Mouse (Mus musculus) MEL (cell line): ENCODE measurements around the gene Jag2. TPM values are rescaled to one million over a fixed set of nuclear protein-coding genes. Genes with fewer than 3 reads are reported as not detected.

ENCODE experiments used
- DNase-seq: peaks from one replicate; pipeline ENCODE4 v3.0.0; 2011; ENCODE audit warnings: low read depth, low spot score
- H3K27ac ChIP-seq: 2 replicates; pipeline ENCODE4 v1.5.1; 2012; ENCODE audit warnings: low read depth, mild to moderate bottlenecking, control low read depth, low read length, moderate library complexity; ENCODE audit not compliant: control insufficient read depth
- H3K27me3 ChIP-seq, 2 experiments: fragments of 150-350 bp in 1 of 2; sonication (generic) in 1 of 2; 2 replicates each; pipeline ENCODE4 v1.6.1; 2012; ENCODE audit warnings: low read length in 2 of 2, mild to moderate bottlenecking in 2 of 2, improper control_type of control experiment in 1 of 2, moderate library complexity in 1 of 2; ENCODE audit not compliant: insufficient read depth in 2 of 2, control insufficient read depth in 1 of 2
- H3K36me3 ChIP-seq, 2 experiments: 2 replicates each; pipeline ENCODE4 v1.6.1; 2012 to 2014; ENCODE audit warnings: low read length in 2 of 2, improper control_type of control experiment in 1 of 2, inconsistent platforms in 1 of 2, mild to moderate bottlenecking in 1 of 2; ENCODE audit not compliant: insufficient read depth in 2 of 2, control insufficient read depth in 1 of 2
- H3K4me1 ChIP-seq, 2 experiments: fragments of 150-350 bp in 1 of 2; sonication (generic) in 1 of 2; 2 replicates each; pipeline ENCODE4 v1.6.1; 2012; ENCODE audit warnings: low read length in 2 of 2, improper control_type of control experiment in 1 of 2, mild to moderate bottlenecking in 1 of 2; ENCODE audit not compliant: insufficient read depth in 2 of 2, control insufficient read depth in 1 of 2
- H3K4me3 ChIP-seq, 2 experiments: fragments of 150-350 bp in 1 of 2; sonication (generic) in 1 of 2; 2 replicates each; pipeline ENCODE4 v1.5.1; 2012; ENCODE audit warnings: low read depth in 2 of 2, low read length in 2 of 2, mild to moderate bottlenecking in 2 of 2, moderate library complexity in 2 of 2, control low read depth in 1 of 2, improper control_type of control experiment in 1 of 2; ENCODE audit not compliant: control insufficient read depth in 1 of 2, insufficient read depth in 1 of 2
- H3K79me2 ChIP-seq: 2 replicates; pipeline ENCODE4 v1.6.1; 2012; ENCODE audit warnings: mild to moderate bottlenecking, low read length, moderate library complexity; ENCODE audit not compliant: control insufficient read depth, poor library complexity, insufficient read depth
- H3K9ac ChIP-seq: 2 replicates; pipeline ENCODE4 v1.6.1; 2012; ENCODE audit warnings: low read depth, mild to moderate bottlenecking, control low read depth, low read length, moderate library complexity; ENCODE audit not compliant: control insufficient read depth, poor library complexity, severe bottlenecking
- H3K9me3 ChIP-seq: fragments of 150-350 bp; sonication (generic); replicated peaks from 2 replicates; pipeline ENCODE4 v1.6.1; 2012; ENCODE audit warnings: mild to moderate bottlenecking, low read length, improper control_type of control experiment, moderate library complexity; ENCODE audit not compliant: insufficient read depth
- CHD2 ChIP-seq: IDR thresholded peaks from 2 replicates; pipeline ENCODE4 v1.6.1; 2011; ENCODE audit warnings: low read length, improper control_type of control experiment
- CTCF ChIP-seq, 3 experiments: IDR thresholded peaks in 2 of 3; conservative IDR thresholded peaks in 1 of 3; 2 replicates each; pipeline ENCODE4 v1.5.1; 2011 to 2012; ENCODE audit warnings: low read length in 3 of 3, low read depth in 2 of 3, mild to moderate bottlenecking in 2 of 3, improper control_type of control experiment in 1 of 3, inconsistent platforms in 1 of 3, mixed read lengths in 1 of 3, moderate library complexity in 1 of 3; ENCODE audit not compliant: control insufficient read depth in 1 of 3, insufficient read depth in 1 of 3, poor library complexity in 1 of 3, severe bottlenecking in 1 of 3
- ELF1 ChIP-seq: IDR thresholded peaks from 2 replicates; pipeline ENCODE4 v1.6.1; 2014; ENCODE audit warnings: low read depth, mild to moderate bottlenecking, inconsistent platforms, low read length, improper control_type of control experiment, moderate library complexity
- EP300 ChIP-seq, 2 experiments: IDR thresholded peaks; 2 replicates each; pipeline ENCODE4 v1.6.1; 2011; ENCODE audit warnings: improper control_type of control experiment in 2 of 2, low read length in 2 of 2, low read depth in 1 of 2, mild to moderate bottlenecking in 1 of 2
- JUND ChIP-seq: IDR thresholded peaks from 2 replicates; pipeline ENCODE4 v1.6.1; 2011; ENCODE audit warnings: low read depth, mild to moderate bottlenecking, improper control_type of control experiment, low read length
- MAX ChIP-seq: IDR thresholded peaks from 2 replicates; pipeline ENCODE4 v1.6.1; 2011; ENCODE audit warnings: low read length, improper control_type of control experiment
- MXI1 ChIP-seq: IDR thresholded peaks from 2 replicates; pipeline ENCODE4 v1.6.1; 2011; ENCODE audit warnings: mild to moderate bottlenecking, low read depth, low read length, improper control_type of control experiment
- MYB ChIP-seq: IDR thresholded peaks from 2 replicates; pipeline ENCODE4 v1.6.1; 2011; ENCODE audit warnings: mild to moderate bottlenecking, low read depth, low read length, improper control_type of control experiment
- MYC ChIP-seq: IDR thresholded peaks from 2 replicates; pipeline ENCODE4 v1.6.1; 2011; ENCODE audit warnings: low read depth, mild to moderate bottlenecking, low read length, improper control_type of control experiment, moderate library complexity
- NELFE ChIP-seq: IDR thresholded peaks from 2 replicates; pipeline ENCODE4 v1.6.1; 2011; ENCODE audit warnings: low read depth, low read length, improper control_type of control experiment
- POLR2A ChIP-seq, 2 experiments: IDR thresholded peaks; 2 replicates each; pipeline ENCODE4 v1.6.1; 2011 to 2012; ENCODE audit warnings: low read length in 2 of 2, mild to moderate bottlenecking in 2 of 2, control low read depth in 1 of 2, improper control_type of control experiment in 1 of 2, low read depth in 1 of 2, moderate library complexity in 1 of 2; ENCODE audit not compliant: control insufficient read depth in 1 of 2, insufficient read depth in 1 of 2, poor library complexity in 1 of 2
- RAD21 ChIP-seq: IDR thresholded peaks from 2 replicates; pipeline ENCODE4 v1.6.1; 2011; ENCODE audit warnings: mild to moderate bottlenecking, low read depth, low read length, improper control_type of control experiment
- RCOR1 ChIP-seq: IDR thresholded peaks from 2 replicates; pipeline ENCODE4 v1.6.1; 2012; ENCODE audit warnings: low read depth, mild to moderate bottlenecking, inconsistent platforms, low read length, improper control_type of control experiment
- TAL1 ChIP-seq: IDR thresholded peaks from 2 replicates; pipeline ENCODE4 v1.6.1; 2012; ENCODE audit warnings: mild to moderate bottlenecking, inconsistent platforms, low read length, moderate library complexity, mixed read lengths
- TBP ChIP-seq: IDR thresholded peaks from 2 replicates; pipeline ENCODE4 v1.8.0; 2011; ENCODE audit warnings: low read depth, low read length, improper control_type of control experiment
- TCF12 ChIP-seq: IDR thresholded peaks from 2 replicates; pipeline ENCODE4 v1.6.1; 2014; ENCODE audit warnings: low read depth, mild to moderate bottlenecking, inconsistent platforms, low read length, improper control_type of control experiment, moderate library complexity
- UBTF ChIP-seq: IDR thresholded peaks from 2 replicates; pipeline ENCODE4 v1.6.1; 2012; ENCODE audit warnings: low read depth, mild to moderate bottlenecking, inconsistent platforms, low read length, improper control_type of control experiment, moderate library complexity, borderline replicate concordance; ENCODE audit not compliant: insufficient read depth
- USF1 ChIP-seq: IDR thresholded peaks from 2 replicates; pipeline ENCODE4 v1.6.1; 2014; ENCODE audit warnings: low read depth, mild to moderate bottlenecking, inconsistent platforms, low read length, improper control_type of control experiment, moderate library complexity
- USF2 ChIP-seq, 2 experiments: IDR thresholded peaks; 2 replicates each; pipeline ENCODE4 v1.6.1; 2011 to 2012; ENCODE audit warnings: improper control_type of control experiment in 2 of 2, low read length in 2 of 2, borderline replicate concordance in 1 of 2, inconsistent platforms in 1 of 2, low read depth in 1 of 2, mild to moderate bottlenecking in 1 of 2; ENCODE audit not compliant: insufficient read depth in 1 of 2
- ZKSCAN1 ChIP-seq: IDR thresholded peaks from 2 replicates; pipeline ENCODE4 v1.6.1; 2012; ENCODE audit warnings: low read depth, mild to moderate bottlenecking, inconsistent platforms, low read length, improper control_type of control experiment, moderate library complexity
- ZMIZ1 ChIP-seq: IDR thresholded peaks from 2 replicates; pipeline ENCODE4 v1.6.1; 2012; ENCODE audit warnings: low read depth, mild to moderate bottlenecking, inconsistent platforms, low read length, improper control_type of control experiment, moderate library complexity
- polyA plus RNA-seq, 2 experiments: library from polyadenylated mRNA; stranded (reverse) in 1 of 2; unstranded in 1 of 2; fragments of >175 nt in 1 of 2; fragments of >200 nt in 1 of 2; gene quantifications; 2 replicates each; pipeline versions ENCODE4 v1.2.1 to v1.2.4; 2012; ENCODE audit warnings: low replicate concordance in 2 of 2, low read depth in 1 of 2; ENCODE audit not compliant: insufficient read length in 2 of 2, insufficient read depth in 1 of 2, missing spikeins in 1 of 2
- total RNA-seq: library from RNA; depleted of rRNA; stranded (reverse); fragments of 300-350 nt; gene quantifications from 2 replicates; pipeline ENCODE4 v1.2.3, GENCODE M21; 2012; rRNA removed

Gene Jag2
- total RNA-seq, result 0.75 and 1.0 TPM in 2 replicates
- 1 to 10 TPM in 1 of 2 experiments, not detected in 1; 3.9 TPM for polyA plus RNA-seq

DNA sequence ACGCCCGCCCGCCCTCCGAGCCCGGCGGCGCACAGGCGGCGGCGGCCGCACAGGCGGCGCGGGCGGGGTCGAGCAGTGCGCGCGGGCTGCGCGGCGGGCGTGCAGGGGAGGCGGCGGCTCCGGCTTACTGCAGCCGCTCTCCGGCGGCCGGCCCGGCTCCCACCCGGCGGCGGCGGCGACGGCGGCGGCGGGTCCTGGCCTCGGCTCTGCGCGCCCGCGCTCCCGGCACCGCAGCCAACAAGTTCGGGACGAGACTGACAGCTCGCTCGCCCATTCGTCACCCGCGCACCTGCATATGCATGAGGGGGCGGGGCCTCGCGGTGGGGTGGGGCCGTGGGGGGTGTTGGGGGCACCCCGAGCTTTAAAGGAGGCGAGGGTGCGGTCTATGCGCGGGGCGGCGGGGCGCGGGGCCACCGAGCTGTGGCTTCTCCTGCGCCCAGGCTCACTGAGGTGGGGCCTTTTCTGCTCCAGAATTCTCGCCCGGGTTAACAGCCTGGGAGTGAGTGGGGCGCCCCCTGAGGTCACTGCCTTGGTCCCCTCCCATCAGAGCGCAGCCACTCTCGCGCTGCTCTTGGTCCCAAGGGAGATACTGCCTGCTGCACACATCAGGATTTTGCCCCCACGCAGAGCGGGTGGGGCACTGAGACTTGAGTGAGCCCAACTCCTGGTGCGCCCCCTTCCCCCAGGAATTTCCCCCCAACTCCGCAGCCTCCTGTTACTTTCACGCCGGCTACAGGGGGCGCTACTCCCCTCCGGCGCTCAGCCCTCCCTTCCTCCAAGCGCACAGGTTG is at the start of gene Jag2:
Gene Jag2, minus strand, starts transcription at position 215 of the 791 bp plus-strand sequence.
- TF ChIP-seq POLR2A (IDR thresholded peaks at IDR 0.05; ENCODE audit: control insufficient read depth in 1 of 2, insufficient read depth in 1 of 2, low read depth in 1 of 2, low read length in 2 of 2, poor library complexity in 1 of 2) (no peak), RAD21 (no peak), RCOR1 (no peak), TCF12 (no peak), ZMIZ1 (no peak)
- no peak for DNase-seq
- no peaks in the 10 kb centered on the region for H3K27me3 ChIP-seq

GRCm38 (mm10) chr12:112977156-112977555 is 47.6 kb upstream of the Jag2 start:
- no peak for DNase-seq

More for the DNA sequence above, at the start of gene Jag2:
- Histone ChIP-seq H3K4me1 (no peaks in the 10 kb centered on the region), H3K27ac (no peak within 1 kb of the TSS), H3K9me3 (no peaks in the 10 kb centered on the region), H3K79me2 (no peaks in the 10 kb centered on the region), H3K4me3 (no peak within 1 kb of the TSS), H3K36me3 (no peaks in the 10 kb centered on the region), H3K9ac (no peak within 1 kb of the TSS)

More at GRCm38 (mm10) chr12:112977156-112977555, 47.6 kb upstream of the Jag2 start:
- H3K4me1 ChIP-seq, result no peaks in the 10 kb centered on the region
- H3K27ac ChIP-seq, result no peak overlapping the region
- peaks cover 0 to 63% of the 10 kb centered on the region in 2 experiments; a peak in 2 of 4 replicates for H3K36me3 ChIP-seq
- no peak overlapping the region for H3K4me3 ChIP-seq
- no peak overlapping the region for H3K9ac ChIP-seq
- H3K9me3 ChIP-seq, result no peaks in the 10 kb centered on the region
- H3K79me2 ChIP-seq, result no peaks in the 10 kb centered on the region
- no peaks in the 10 kb centered on the region for H3K27me3 ChIP-seq
- TF ChIP-seq MYC (no peak), MAX (no peak), UBTF (no peak), POLR2A (IDR thresholded peaks at IDR 0.05; ENCODE audit: control insufficient read depth in 1 of 2, insufficient read depth in 1 of 2, low read depth in 1 of 2, low read length in 2 of 2, poor library complexity in 1 of 2) (no peak), ZKSCAN1 (no peak), EP300 (IDR thresholded peaks at IDR 0.05; ENCODE audit: low read depth in 1 of 2, low read length in 2 of 2) (no peak), TBP (no peak), USF1 (no peak), TCF12 (no peak), MYB (no peak), ELF1 (no peak), NELFE (no peak), TAL1 (no peak), CHD2 (no peak), MXI1 (no peak), CTCF (IDR thresholded peaks at IDR 0.05 in 2 of 3, conservative IDR thresholded peaks at IDR 0.05 in 1 of 3; ENCODE audit: control insufficient read depth in 1 of 3, insufficient read depth in 1 of 3, low read depth in 2 of 3, low read length in 3 of 3, poor library complexity in 1 of 3, severe bottlenecking in 1 of 3) (no peak), USF2 (IDR thresholded peaks at IDR 0.05; ENCODE audit: borderline replicate concordance in 1 of 2, insufficient read depth in 1 of 2, low read depth in 1 of 2, low read length in 2 of 2) (no peak), JUND (no peak)
